Mouse (Mus musculus) kidney, postnatal 0 days (tissue): ENCODE data around the gene Pawr. TPM values are rescaled to one million over a fixed set of nuclear protein-coding genes. Genes with fewer than 3 reads are reported as not detected.

Experiments used
- ATAC-seq: fragments of 200-750 bp; cut with Nextera tagmentation; replicated peaks from 2 replicates; pipeline ENCODE4 v1.8.0; 2017; ENCODE audit warnings: low read depth, moderate number of reproducible peaks, moderate TSS enrichment, moderate library complexity; ENCODE audit not compliant: low FRiP score
- DNase-seq: peaks from one replicate; pipeline ENCODE4 v3.0.0-alpha.2; 2016; ENCODE audit warnings: low spot score
- H3K27ac ChIP-seq: fragments of 300-500 bp; sonication (generic); 2 replicates; pipeline ENCODE4 v1.5.1; 2014; ENCODE audit warnings: mild to moderate bottlenecking
- H3K27me3 ChIP-seq: fragments of 300-500 bp; sonication (generic); 2 replicates; pipeline ENCODE4 v1.6.1; 2014; ENCODE audit warnings: low read length, mixed read lengths; ENCODE audit not compliant: insufficient read depth
- H3K36me3 ChIP-seq: fragments of 300-500 bp; sonication (generic); 2 replicates; pipeline ENCODE4 v1.6.1; 2014; ENCODE audit warnings: low read length, mixed read lengths; ENCODE audit not compliant: insufficient read depth
- H3K4me1 ChIP-seq: fragments of 300-500 bp; sonication (generic); replicated peaks from 2 replicates; pipeline ENCODE4 v1.6.1; 2014; ENCODE audit warnings: antibody characterized with exemption, low read length, mixed read lengths; ENCODE audit not compliant: insufficient read depth
- H3K4me2 ChIP-seq: fragments of 300-500 bp; sonication (generic); 2 replicates; pipeline ENCODE4 v1.6.1; 2014; ENCODE audit warnings: mild to moderate bottlenecking, low read length, moderate library complexity, mixed read lengths
- H3K4me3 ChIP-seq: fragments of 300-500 bp; sonication (generic); replicated peaks from 2 replicates; pipeline ENCODE4 v1.5.1; 2014; ENCODE audit warnings: low read depth, low read length
- H3K9ac ChIP-seq: fragments of 300-500 bp; sonication (generic); 2 replicates; pipeline ENCODE4 v1.6.1; 2014; ENCODE audit warnings: low read depth, low read length
- H3K9me3 ChIP-seq: fragments of 300-500 bp; sonication (generic); replicated peaks from 2 replicates; pipeline ENCODE4 v1.6.1; 2016; ENCODE audit warnings: low read length, inconsistent platforms, mixed read lengths
- CTCF ChIP-seq: IDR thresholded peaks from 2 replicates; pipeline ENCODE4 v1.5.1; 2016; ENCODE audit warnings: antibody characterized with exemption, low read depth, mild to moderate bottlenecking, moderate library complexity
- WGBS: fragments of 180-500 bp; shearing (Covaris S2); extraction: QIAGEN DNeasy Blood & Tissue Kit; methylation state at CpG from one replicate; pipeline ENCODE4 v1.1.7; 2014; 5-methylcytosine and 5-hydroxymethylcytosine counted together
- polyA plus RNA-seq: library from polyadenylated mRNA; unstranded; fragments of >200 nt; fragmentation: Nextera tagmentation; extraction: Ambion mirVana; gene quantifications from 2 replicates; pipeline ENCODE4 v1.2.1, GENCODE M21; 2015

The Pawr gene
- polyA plus RNA-seq, 1 experiment from 2014 or later: 28.5 TPM

GRCm38 (mm10) chr10:108408025-108408424 lies 76.1 kb downstream of the Pawr start:
- DNase-seq (no peak), ATAC-seq (no peak)
- H3K27ac ChIP-seq: no peak overlapping the region
- no peak for TF ChIP-seq CTCF
- no peak overlapping the region for H3K9ac ChIP-seq
- H3K27me3 ChIP-seq: no peaks in the 10 kb centered on the region
- peaks cover 12% of the 10 kb centered on the region; the same call in 1 of the 2 replicates for H3K36me3 ChIP-seq
- peaks cover 10% of the 10 kb centered on the region for H3K4me1 ChIP-seq
- 36% methylated on average over 5 of the region's 5 CpGs for whole genome bisulfite sequencing
- H3K9me3 ChIP-seq: no peaks in the 10 kb centered on the region
- no peak overlapping the region for H3K4me2 ChIP-seq
- no peak overlapping the region for H3K4me3 ChIP-seq

DNA sequence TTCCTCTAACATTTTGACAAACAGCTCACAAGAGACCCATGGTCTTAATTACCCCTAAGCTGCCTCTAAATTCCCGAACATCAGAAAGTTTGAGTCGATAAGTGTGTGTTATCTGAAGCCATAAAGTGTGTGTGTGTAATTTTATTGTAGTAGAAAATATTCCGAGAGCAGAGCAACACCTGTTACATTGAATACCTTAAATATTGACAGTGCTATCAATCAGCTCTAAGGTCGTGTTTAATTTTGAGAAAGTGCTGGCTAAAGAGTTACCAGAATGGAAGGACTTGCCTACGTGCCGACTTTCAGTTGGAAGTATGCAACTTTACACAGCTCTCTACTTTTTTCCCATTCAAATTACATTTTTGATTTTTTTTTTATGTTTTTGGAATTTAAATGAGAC lies 76.5 kb downstream of the Pawr start:
- no peak overlapping the region for H3K4me2 ChIP-seq
- H3K4me3 ChIP-seq: no peak overlapping the region
- no peaks in the 10 kb centered on the region for H3K9me3 ChIP-seq
- no peak for TF ChIP-seq CTCF
- DNase-seq (no peak), ATAC-seq (no peak)
- H3K27me3 ChIP-seq: no peaks in the 10 kb centered on the region
- no peak overlapping the region for H3K9ac ChIP-seq
- peaks cover 10% of the 10 kb centered on the region for H3K4me1 ChIP-seq
- WGBS: 51% methylated on average over 6 of the region's 6 CpGs
- H3K27ac ChIP-seq: no peak overlapping the region
- H3K36me3 ChIP-seq: peaks cover 12% of the 10 kb centered on the region; the same call in 1 of the 2 replicates

DNA sequence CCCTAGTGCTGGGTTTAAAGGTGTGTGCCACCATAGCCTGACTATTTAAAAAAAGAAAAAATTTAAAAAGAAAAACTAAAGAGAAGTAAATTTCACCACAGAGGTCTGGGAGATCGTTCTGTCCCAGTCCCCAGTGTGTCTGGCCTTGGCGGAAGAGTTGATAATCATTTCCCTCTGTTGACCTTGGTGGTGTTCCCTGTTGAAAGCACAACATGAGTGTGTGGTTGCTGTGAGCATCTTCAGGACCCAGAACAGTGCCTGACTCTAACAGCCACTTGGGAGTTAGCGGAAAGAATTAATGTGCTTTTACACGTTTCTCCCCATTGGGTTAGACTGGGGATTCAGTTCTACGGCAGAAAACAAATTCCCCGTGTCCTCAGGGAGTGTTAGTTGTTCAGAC lies 77.1 kb downstream of the Pawr start:
- Histone ChIP-seq H3K4me2 (no peak overlapping the region), H3K27ac (no peak overlapping the region), H3K9ac (no peak overlapping the region), H3K36me3 (peaks cover 14% of the 10 kb centered on the region; the same call in 1 of the 2 replicates), H3K4me1 (peaks cover 10% of the 10 kb centered on the region), H3K9me3 (no peaks in the 10 kb centered on the region), H3K27me3 (no peaks in the 10 kb centered on the region), H3K4me3 (no peak overlapping the region)
- DNase-seq: no peak
- TF ChIP-seq CTCF: no peak
- no peak for ATAC-seq
- 70% methylated on average over 6 of the region's 6 CpGs for WGBS

DNA sequence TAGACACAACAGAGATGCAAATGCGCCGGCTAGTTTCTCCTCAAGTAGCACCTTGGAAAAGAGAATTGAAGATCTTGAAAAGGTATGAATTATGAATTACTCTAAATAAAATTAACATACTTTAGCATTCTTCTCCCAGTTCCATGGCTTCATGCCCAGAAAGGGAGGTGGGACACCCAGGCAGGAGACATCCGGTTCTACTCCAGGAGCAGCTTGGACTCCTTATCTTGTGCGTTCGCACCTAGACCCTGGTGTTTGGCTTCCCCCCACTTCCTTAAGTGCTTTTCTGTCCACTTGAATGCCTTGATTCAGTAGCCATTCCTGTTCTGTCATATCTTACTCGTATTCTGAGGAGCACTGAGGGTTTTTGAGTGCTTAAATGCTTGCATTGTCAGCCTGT lies 77.6 kb downstream of the Pawr start:
- no peak; the same call in 1 of the 2 replicates for ATAC-seq
- Histone ChIP-seq H3K4me3 (no peak overlapping the region), H3K4me1 (peaks cover 10% of the 10 kb centered on the region), H3K9ac (no peak overlapping the region), H3K36me3 (peaks cover 15% of the 10 kb centered on the region; the same call in 1 of the 2 replicates), H3K9me3 (no peaks in the 10 kb centered on the region), H3K27me3 (no peaks in the 10 kb centered on the region), H3K4me2 (no peak overlapping the region), H3K27ac (no peak overlapping the region)
- DNase-seq: no peak
- 73% methylated on average over 6 of the region's 6 CpGs for WGBS
- TF ChIP-seq CTCF: no peak

GRCm38 (mm10) chr10:108414936-108415635 lies 83.2 kb downstream of the Pawr start:
- TF ChIP-seq CTCF: no peak
- no peaks in the 10 kb centered on the region for H3K27me3 ChIP-seq
- WGBS: 84% methylated on average over 14 of the region's 14 CpGs

DNA sequence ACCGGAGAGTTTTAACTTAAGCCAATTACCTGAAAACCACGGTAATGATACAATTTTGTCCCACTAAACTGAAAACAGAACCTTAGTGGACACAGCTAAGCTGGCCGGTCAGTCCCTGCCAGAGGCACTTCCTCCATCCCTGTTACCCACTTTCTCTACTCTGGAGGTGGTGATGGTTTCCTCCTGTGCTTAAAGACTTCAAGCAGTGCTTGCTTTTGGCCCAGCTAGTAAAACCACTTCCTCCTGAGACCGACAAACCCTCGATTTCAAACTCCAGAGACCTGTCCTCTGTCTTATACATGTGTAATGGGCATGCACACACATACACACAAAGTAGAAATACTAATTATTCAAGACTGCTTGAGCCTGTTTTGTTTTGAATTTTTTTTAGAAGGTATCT lies 85.5 kb downstream of the Pawr start:
- Histone ChIP-seq H3K9ac (no peak overlapping the region), H3K4me2 (no peak overlapping the region), H3K27me3 (no peaks in the 10 kb centered on the region), H3K4me3 (no peak overlapping the region), H3K4me1 (no peaks in the 10 kb centered on the region), H3K27ac (no peak overlapping the region), H3K9me3 (no peaks in the 10 kb centered on the region), H3K36me3 (peaks cover 6% of the 10 kb centered on the region; the same call in 1 of the 2 replicates)
- no peak for DNase-seq
- TF ChIP-seq CTCF: no peak
- WGBS: 79% methylated on average over 5 of the region's 5 CpGs
- ATAC-seq: no peak

More at GRCm38 (mm10) chr10:108414936-108415635, 83.2 kb downstream of the Pawr start:
- H3K4me2 ChIP-seq: no peak overlapping the region
- H3K27ac ChIP-seq: no peak overlapping the region
- H3K9ac ChIP-seq: no peak overlapping the region
- no peak for ATAC-seq
- H3K9me3 ChIP-seq: no peaks in the 10 kb centered on the region
- no peak for DNase-seq
- H3K4me3 ChIP-seq: no peak overlapping the region
- H3K4me1 ChIP-seq: no peaks in the 10 kb centered on the region
- peaks cover 15% of the 10 kb centered on the region; the same call in 1 of the 2 replicates for H3K36me3 ChIP-seq

GRCm38 (mm10) chr10:108430553-108430952 lies 98.6 kb downstream of the Pawr start:
- WGBS: 88% methylated on average over 10 of the region's 10 CpGs
- ATAC-seq (no peak; the same call in 1 of the 2 replicates), DNase-seq (no peak)
- Histone ChIP-seq H3K36me3 (no peaks in the 10 kb centered on the region), H3K27ac (no peak overlapping the region), H3K9me3 (no peaks in the 10 kb centered on the region), H3K4me2 (no peak overlapping the region), H3K27me3 (no peaks in the 10 kb centered on the region), H3K9ac (no peak overlapping the region), H3K4me3 (no peak overlapping the region), H3K4me1 (0 out of 2 replicates have a peak, but pooled peaks cover 5% of the 10 kb centered on the region)
- TF ChIP-seq CTCF: no peak
